Mouse (Mus musculus): ENCODE measurements around the gene Trp53bp2. TPM values are rescaled to one million over a fixed set of nuclear protein-coding genes. Genes with fewer than 3 reads are reported as not detected.
A peak's percentile ranks its signal among the peaks of the same experiment; 100 is the strongest.

Gene Trp53bp2
- polyA plus RNA-seq, 1 experiment from 2014 or later = 25.1 TPM

DNA sequence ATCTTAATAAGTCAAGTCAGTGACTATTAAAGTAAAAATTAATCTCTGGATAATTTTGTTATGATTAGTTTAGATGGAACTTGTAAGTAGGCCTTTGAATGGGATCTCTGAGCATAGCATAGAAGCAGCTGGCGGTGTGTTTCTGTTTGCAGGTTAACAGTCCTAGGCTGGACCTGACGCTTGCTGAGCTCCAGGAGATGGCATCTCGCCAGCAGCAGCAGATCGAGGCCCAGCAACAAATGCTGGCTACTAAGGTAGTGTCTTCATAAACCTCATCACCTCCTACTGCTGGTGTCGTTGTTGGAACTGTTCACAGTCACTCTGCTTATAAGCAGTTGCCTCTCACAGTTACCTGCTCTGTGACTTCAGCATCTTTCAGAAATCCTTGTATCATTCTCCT is 27.8 kb downstream of the Trp53bp2 start:
- Histone ChIP-seq H3K9ac (no peak overlapping the region), H3K27me3 (no peaks in the 10 kb centered on the region), H3K9me3 (replicated peaks) (no peaks in the 10 kb centered on the region), H3K4me3 (replicated peaks) (no peak overlapping the region), H3K36me3 (peaks cover 49% of the 10 kb centered on the region), H3K4me1 (peaks cover 7% of the 10 kb centered on the region), H3K4me2 (replicated peaks) (no peak overlapping the region), H3K27ac (replicated peaks) (no peak overlapping the region)
- WGBS = 80% methylated on average over 5 of the region's 5 CpGs
- ATAC-seq (ENCODE audit: insufficient number of reproducible peaks, low FRiP score, low TSS enrichment, low read depth) = no peak

DNA sequence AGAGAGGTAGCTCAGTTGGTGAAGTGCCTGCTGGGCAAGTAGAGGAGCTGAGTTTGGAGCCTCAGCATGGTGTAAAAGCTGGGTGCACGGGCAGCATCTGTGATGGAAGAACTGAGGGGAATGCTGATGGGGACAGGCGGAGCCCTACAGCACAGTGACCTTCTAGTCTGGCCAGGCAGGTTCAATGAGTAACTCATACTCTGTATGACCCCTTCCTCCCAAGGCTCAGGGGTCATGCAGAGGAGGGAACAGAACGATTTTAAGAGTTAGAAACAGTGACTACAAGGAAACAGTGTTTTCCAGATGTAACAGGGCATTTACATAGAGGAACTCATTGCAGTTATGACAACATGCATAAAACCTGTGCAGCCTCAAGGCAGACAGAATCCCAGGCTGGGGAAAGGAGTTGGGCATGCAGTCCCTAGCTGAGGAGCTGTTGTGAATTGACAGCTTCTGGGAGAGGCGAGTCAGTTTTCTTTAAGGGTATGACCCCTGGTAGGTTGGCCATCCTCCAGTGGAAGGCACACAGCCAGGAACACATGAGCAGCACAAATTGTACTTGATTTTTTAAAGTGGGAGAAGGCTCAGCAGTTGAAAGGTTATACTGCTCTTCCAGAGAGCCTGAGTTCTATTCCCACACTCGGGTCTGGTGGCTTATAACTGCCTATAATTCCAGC is 30.7 kb downstream of the Trp53bp2 start:
- Histone ChIP-seq H3K36me3 (peaks cover 60% of the 10 kb centered on the region), H3K9ac (no peak overlapping the region), H3K4me1 (peaks cover 7% of the 10 kb centered on the region), H3K9me3 (replicated peaks) (no peaks in the 10 kb centered on the region), H3K4me3 (replicated peaks) (no peak overlapping the region), H3K27ac (replicated peaks) (peak overlapping the region; percentile 22; the same call in 1 of the 2 replicates), H3K4me2 (replicated peaks) (no peak overlapping the region), H3K27me3 (no peaks in the 10 kb centered on the region)
- 63% methylated on average over 5 of the region's 5 CpGs for WGBS
- ATAC-seq (ENCODE audit: insufficient number of reproducible peaks, low FRiP score, low TSS enrichment, low read depth) = no peak

DNA sequence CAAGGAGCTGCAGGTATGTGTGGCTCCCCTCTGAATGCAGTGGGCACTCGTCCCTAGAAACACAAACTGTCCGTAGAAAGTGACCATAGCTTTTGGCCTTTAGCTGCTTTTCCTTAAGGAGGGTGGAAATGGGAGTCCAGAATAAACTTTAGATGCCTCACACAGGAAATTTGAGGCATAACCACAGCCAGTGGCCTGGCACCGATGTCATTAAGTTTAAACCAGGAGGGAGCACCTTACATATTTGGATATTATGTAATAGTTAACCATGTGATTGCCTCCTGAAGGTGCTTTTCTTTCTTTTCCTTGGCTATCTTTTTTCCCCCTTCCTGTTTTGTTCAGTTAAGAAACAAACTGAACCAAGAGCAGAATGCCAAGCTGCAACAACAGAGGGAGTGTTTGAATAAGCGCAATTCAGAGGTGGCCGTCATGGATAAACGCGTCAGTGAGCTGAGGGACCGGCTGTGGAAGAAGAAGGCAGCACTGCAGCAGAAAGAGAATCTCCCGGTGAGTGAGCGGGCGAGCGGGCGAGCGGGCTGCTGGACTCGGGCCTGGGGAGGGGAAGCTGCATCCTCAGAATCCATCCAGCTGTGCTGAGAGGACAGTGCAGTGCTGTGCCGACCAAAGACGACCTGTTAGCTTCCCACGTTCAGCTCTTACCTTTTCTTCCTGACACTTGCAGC is 33.0 kb downstream of the Trp53bp2 start:
- WGBS = 86% methylated on average over 18 of the region's 18 CpGs
- Histone ChIP-seq H3K4me1 (peaks cover 7% of the 10 kb centered on the region), H3K27me3 (no peaks in the 10 kb centered on the region), H3K36me3 (peaks cover 68% of the 10 kb centered on the region), H3K9ac (no peak overlapping the region), H3K27ac (replicated peaks) (no peak overlapping the region), H3K4me2 (replicated peaks) (no peak overlapping the region), H3K4me3 (replicated peaks) (no peak overlapping the region), H3K9me3 (replicated peaks) (no peaks in the 10 kb centered on the region)
- ATAC-seq (ENCODE audit: insufficient number of reproducible peaks, low FRiP score, low TSS enrichment, low read depth) = no peak

DNA sequence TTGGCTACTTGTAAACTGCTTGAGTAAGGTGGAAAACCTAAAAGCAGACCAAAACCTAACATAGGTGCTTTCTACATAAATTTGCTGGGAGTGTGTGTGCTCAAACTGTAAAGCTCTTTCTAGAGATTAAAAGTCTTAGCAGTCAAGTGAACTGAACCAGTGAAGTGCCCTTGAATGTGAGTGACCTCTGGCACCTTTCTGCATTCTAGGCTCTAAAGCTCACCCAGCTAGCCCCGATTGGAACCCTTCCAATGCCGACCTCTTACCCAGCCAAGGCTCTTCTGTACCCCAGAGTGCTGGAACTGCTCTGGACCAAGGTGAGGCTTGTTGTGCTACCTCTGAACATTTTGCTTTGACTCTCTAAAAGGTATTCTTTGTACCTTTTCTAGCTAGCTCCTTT is 35.1 kb downstream of the Trp53bp2 start:
- 90% methylated on average over 2 of the region's 2 CpGs for WGBS
- Histone ChIP-seq H3K27me3 (no peaks in the 10 kb centered on the region), H3K27ac (replicated peaks) (no peak overlapping the region), H3K36me3 (peaks cover 69% of the 10 kb centered on the region), H3K9me3 (replicated peaks) (no peaks in the 10 kb centered on the region), H3K4me3 (replicated peaks) (no peak overlapping the region), H3K4me1 (peaks cover 7% of the 10 kb centered on the region), H3K9ac (no peak overlapping the region), H3K4me2 (replicated peaks) (no peak overlapping the region)
- ATAC-seq (ENCODE audit: insufficient number of reproducible peaks, low FRiP score, low TSS enrichment, low read depth) = no peak

DNA sequence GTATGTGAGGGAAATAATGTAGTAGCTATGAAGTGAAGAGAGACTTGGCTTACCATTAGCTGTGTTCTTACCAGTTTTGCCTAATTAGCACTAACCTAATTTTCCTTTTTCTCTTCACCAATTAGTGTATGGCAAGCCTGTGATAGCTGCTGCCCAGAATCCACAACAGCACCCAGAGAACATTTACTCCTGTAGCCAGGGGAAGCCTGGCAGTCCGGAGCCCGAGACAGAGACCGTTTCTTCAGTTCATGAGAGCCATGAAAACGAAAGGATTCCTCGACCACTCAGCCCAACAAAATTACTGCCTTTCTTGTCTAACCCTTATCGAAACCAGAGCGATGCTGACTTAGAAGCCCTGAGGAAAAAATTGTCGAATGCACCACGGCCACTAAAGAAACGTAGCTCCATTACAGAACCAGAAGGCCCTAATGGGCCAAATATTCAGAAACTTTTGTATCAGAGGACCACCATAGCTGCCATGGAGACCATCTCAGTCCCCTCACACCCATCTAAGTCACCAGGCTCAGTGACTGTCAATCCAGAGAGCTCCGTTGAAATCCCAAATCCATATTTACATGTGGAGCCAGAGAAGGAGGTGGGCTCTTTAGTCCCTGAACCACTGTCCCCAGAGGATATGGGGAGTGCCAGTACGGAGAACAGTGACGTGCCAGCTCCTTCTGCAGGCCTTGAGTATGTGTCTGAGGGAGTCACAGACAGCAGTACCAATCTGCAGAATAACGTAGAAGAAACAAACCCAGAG is 39.5 kb downstream of the Trp53bp2 start:
- H3K9me3 ChIP-seq (replicated peaks) = no peaks in the 10 kb centered on the region
- H3K9ac ChIP-seq = no peak overlapping the region
- H3K36me3 ChIP-seq = peaks cover 60% of the 10 kb centered on the region
- no peak overlapping the region for H3K4me2 ChIP-seq (replicated peaks)
- no peak overlapping the region for H3K4me3 ChIP-seq (replicated peaks)
- H3K27ac ChIP-seq (replicated peaks) = no peak overlapping the region
- H3K4me1 ChIP-seq = no peaks in the 10 kb centered on the region
- no peaks in the 10 kb centered on the region for H3K27me3 ChIP-seq
- no peak for ATAC-seq (ENCODE audit: insufficient number of reproducible peaks, low FRiP score, low TSS enrichment, low read depth)
- WGBS = 92% methylated on average over 14 of the region's 14 CpGs

DNA sequence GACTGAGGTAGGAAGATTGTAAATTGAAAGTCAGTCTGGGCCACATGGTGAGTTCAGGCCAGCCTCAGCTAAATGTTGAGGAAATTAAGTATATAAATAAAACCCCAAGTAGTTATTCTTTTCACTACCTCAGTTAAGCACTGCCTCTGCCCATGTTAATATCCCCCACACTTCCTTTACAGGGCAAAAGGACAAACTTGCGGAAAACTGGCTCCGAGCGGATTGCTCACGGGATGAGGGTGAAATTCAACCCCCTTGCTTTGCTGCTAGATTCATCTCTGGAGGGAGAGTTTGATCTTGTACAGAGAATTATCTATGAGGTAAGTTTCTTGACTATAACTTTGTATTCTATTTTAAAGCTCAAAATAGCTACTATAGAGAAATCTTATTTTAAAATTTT is 43.5 kb downstream of the Trp53bp2 start:
- H3K4me3 ChIP-seq (replicated peaks) = no peak overlapping the region
- H3K4me1 ChIP-seq = no peaks in the 10 kb centered on the region
- no peaks in the 10 kb centered on the region for H3K27me3 ChIP-seq
- no peak overlapping the region for H3K9ac ChIP-seq
- 77% methylated on average over 4 of the region's 4 CpGs for WGBS
- H3K9me3 ChIP-seq (replicated peaks) = no peaks in the 10 kb centered on the region
- no peak overlapping the region for H3K4me2 ChIP-seq (replicated peaks)
- H3K36me3 ChIP-seq = peaks cover 46% of the 10 kb centered on the region
- ATAC-seq (ENCODE audit: insufficient number of reproducible peaks, low FRiP score, low TSS enrichment, low read depth) = no peak
- no peak overlapping the region for H3K27ac ChIP-seq (replicated peaks)

DNA sequence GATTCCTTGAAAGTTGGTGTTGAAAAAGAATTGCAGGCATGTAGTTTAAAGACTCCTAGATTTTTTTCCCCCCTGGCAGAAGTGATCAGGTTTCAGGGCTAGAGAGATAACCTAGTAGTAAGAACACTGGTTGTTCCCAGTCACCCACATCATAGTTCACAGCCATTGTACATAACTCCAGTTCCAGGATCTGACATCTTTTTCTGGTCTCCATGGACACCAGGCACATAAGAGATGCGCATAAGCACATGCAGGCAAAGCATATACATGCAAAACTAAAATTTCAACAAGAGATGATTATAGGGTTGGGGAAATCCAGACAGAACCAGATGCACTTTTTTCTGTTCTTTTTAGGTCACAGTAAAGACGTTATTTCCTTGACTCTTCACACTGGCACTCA is 46.1 kb downstream of the Trp53bp2 start:
- no peak for ATAC-seq (ENCODE audit: insufficient number of reproducible peaks, low FRiP score, low TSS enrichment, low read depth)
- WGBS = 67% methylated on average over 2 of the region's 2 CpGs
- Histone ChIP-seq H3K4me1 (no peaks in the 10 kb centered on the region), H3K4me3 (replicated peaks) (no peak overlapping the region), H3K4me2 (replicated peaks) (no peak overlapping the region), H3K36me3 (peaks cover 45% of the 10 kb centered on the region), H3K9me3 (replicated peaks) (no peaks in the 10 kb centered on the region), H3K27me3 (no peaks in the 10 kb centered on the region), H3K9ac (no peak overlapping the region), H3K27ac (replicated peaks) (no peak overlapping the region)

DNA sequence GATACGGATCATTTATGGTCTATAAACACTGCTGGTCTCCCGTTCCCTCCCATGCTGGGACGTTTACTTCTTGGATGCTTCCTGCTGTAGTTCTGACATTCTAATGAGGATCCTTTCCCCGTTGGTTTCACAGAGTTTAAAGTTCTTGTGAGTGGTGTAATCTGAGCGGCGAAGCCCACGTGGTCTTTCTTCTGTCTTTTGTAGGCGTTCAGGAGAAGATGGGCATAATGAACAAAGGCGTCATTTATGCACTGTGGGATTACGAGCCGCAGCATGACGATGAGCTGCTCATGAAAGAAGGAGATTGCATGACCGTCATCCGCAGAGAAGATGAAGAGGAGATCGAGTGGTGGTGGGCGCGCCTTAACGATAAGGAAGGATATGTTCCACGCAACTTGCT is 49.6 kb downstream of the Trp53bp2 start:
- ATAC-seq (ENCODE audit: insufficient number of reproducible peaks, low FRiP score, low TSS enrichment, low read depth) = no peak
- 86% methylated on average over 19 of the region's 19 CpGs for WGBS
- Histone ChIP-seq H3K4me2 (replicated peaks) (no peak overlapping the region), H3K27me3 (no peaks in the 10 kb centered on the region), H3K27ac (replicated peaks) (no peak overlapping the region), H3K36me3 (peaks cover 52% of the 10 kb centered on the region), H3K4me1 (no peaks in the 10 kb centered on the region), H3K9ac (no peak overlapping the region), H3K4me3 (replicated peaks) (no peak overlapping the region), H3K9me3 (replicated peaks) (no peaks in the 10 kb centered on the region)

DNA sequence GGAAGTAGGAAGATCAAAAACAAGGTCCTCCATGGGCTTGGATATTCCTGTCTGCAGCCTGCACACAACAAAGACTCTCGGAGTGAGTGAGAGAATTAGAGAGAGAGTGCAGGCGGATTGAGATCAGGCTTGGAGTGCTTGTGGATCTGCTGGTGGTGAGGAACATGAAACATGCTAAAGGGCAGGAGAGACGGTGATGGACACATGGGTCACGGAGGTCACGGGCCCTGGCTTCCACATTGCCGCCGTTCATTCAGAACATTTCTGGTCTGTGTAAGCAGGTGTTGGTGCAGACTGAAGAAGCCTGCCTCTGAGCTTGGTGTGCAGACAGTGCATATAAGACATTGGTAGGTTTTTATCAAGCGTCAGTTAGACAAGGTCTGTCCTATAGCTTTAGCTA is 50.5 kb downstream of the Trp53bp2 start:
- no peak overlapping the region for H3K27ac ChIP-seq (replicated peaks)
- no peaks in the 10 kb centered on the region for H3K27me3 ChIP-seq
- no peak for ATAC-seq (ENCODE audit: insufficient number of reproducible peaks, low FRiP score, low TSS enrichment, low read depth)
- H3K9me3 ChIP-seq (replicated peaks) = no peaks in the 10 kb centered on the region
- no peak overlapping the region for H3K4me3 ChIP-seq (replicated peaks)
- no peak overlapping the region for H3K9ac ChIP-seq
- H3K4me2 ChIP-seq (replicated peaks) = no peak overlapping the region
- peaks cover 46% of the 10 kb centered on the region for H3K36me3 ChIP-seq
- no peaks in the 10 kb centered on the region for H3K4me1 ChIP-seq
- WGBS = 75% methylated on average over 8 of the region's 8 CpGs

DNA sequence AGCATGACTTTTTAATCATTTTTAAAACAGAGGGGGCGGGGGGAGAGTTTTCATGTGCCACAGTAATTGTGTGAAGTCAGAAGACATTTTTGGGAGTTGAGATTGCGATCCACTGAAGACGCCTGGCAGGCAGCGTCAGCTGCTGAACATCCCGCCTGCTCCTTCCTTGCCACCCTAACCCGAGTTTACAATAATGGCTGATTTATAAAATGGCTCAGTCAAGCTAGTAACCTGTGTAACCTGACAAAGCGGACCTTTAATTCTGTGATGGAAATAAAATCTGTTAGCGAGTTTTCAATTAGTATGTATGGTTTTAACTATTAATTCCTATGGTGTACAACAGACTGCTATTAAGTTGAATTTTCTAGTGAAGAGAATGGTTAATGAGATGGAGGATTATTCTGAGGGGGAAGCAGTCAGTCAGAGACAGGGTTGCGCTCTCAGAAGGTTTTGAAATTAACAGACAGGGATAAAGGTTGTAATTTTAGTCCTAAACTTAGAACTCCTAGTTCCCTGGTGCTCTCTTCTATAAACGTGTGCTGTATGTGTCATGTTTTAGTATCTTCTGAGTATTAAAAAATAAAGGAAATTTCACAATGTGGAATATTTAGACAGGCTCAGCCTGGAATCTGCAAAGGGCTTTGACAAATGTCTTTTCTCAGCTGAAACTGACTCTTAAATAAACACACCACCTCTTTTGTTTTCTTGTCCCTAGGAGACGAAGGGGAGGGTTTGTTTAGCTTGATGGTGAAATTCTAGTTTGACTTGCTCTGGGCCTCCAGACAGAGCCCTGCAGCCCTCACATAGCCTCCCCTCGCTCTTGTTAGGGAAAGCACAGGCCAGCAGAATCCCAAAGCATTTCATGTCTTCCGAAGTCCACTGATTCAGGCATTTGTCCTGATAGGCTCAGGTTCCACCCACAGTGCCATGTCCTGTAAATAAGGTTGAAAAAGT is 51.6 kb downstream of the Trp53bp2 start:
- no peak for ATAC-seq (ENCODE audit: insufficient number of reproducible peaks, low FRiP score, low TSS enrichment, low read depth)
- no peak overlapping the region for H3K4me3 ChIP-seq (replicated peaks)
- H3K4me2 ChIP-seq (replicated peaks) = no peak overlapping the region
- no peaks in the 10 kb centered on the region for H3K4me1 ChIP-seq
- no peaks in the 10 kb centered on the region for H3K9me3 ChIP-seq (replicated peaks)
- peak overlapping the region; percentile 69 for H3K27ac ChIP-seq (replicated peaks)
- 78% methylated on average over 13 of the region's 13 CpGs for WGBS
- no peaks in the 10 kb centered on the region for H3K27me3 ChIP-seq
- H3K36me3 ChIP-seq = peaks cover 41% of the 10 kb centered on the region
- no peak overlapping the region for H3K9ac ChIP-seq

DNA sequence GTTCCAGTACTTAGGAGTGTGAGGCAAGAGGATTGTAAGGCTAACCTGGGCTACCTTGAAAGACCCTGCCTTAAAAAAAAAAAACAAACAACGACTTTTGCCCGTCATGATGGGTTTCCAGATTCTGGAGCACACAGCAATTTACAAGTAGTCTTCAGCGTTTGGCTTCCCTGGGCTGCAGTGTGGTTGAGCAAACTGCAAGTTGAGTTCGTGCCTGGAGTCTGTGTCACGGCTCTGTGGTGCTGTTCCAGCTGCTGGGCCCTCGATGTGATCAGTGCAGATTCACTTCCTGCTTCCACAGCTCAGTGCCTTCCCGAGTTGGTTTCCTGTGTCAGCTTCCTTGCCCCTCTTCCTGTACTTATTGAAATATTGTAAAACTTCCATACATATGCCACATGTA is 52.3 kb downstream of the Trp53bp2 start:
- 55% methylated on average over 7 of the region's 7 CpGs for WGBS
- H3K4me3 ChIP-seq (replicated peaks) = no peak overlapping the region
- H3K4me1 ChIP-seq = no peaks in the 10 kb centered on the region
- H3K36me3 ChIP-seq = peaks cover 36% of the 10 kb centered on the region
- ATAC-seq (ENCODE audit: insufficient number of reproducible peaks, low FRiP score, low TSS enrichment, low read depth) = no peak
- no peak overlapping the region for H3K4me2 ChIP-seq (replicated peaks)
- peak overlapping the region; percentile 69 for H3K27ac ChIP-seq (replicated peaks)
- no peak overlapping the region for H3K9ac ChIP-seq
- no peaks in the 10 kb centered on the region for H3K27me3 ChIP-seq
- no peaks in the 10 kb centered on the region for H3K9me3 ChIP-seq (replicated peaks)

Measured in embryonic facial prominence, embryonic 15.5 days (tissue).